Mouse (Mus musculus) frontal cortex, adult 2 months (tissue): ENCODE results near the gene Foxd2. TPM values are rescaled to one million over a fixed set of nuclear protein-coding genes. Genes with fewer than 3 reads are reported as not detected.

Source experiments
- DNase-seq, 2 experiments: peaks; one replicate each; pipeline ENCODE4 v3.0.0; 2022; ENCODE audit warnings: low spot score in 1 of 2; ENCODE audit errors: extremely low spot score in 1 of 2
- polyA plus RNA-seq: library from polyadenylated mRNA; depleted of rRNA; stranded (reverse); fragments of >200 nt; gene quantifications from 2 replicates; pipeline ENCODE4 v1.2.3, GENCODE M21; 2012

The Foxd2 gene
- polyA plus RNA-seq, 1 experiment = 0.32 TPM

DNA sequence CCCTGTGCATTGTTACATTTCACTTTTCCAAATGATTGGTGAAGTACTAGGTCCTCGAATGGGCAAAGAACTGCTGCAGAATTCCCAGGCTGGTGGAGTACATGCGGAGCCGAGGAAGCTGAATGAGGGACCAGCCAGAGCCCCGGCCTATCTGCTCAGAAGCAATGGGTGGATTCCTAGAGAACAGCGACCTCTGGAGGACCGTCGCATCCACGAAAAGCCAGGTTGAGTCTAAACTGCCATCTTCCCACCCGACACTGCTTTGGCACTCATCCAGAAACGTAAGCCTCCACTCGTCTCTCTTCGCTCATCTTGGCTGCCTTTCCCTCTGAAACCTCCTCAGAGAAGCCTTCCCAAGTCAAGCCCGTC is 4.9 kb upstream of the Foxd2 start:
- peak in 1 of 2 experiments; percentile 58 for DNase-seq

DNA sequence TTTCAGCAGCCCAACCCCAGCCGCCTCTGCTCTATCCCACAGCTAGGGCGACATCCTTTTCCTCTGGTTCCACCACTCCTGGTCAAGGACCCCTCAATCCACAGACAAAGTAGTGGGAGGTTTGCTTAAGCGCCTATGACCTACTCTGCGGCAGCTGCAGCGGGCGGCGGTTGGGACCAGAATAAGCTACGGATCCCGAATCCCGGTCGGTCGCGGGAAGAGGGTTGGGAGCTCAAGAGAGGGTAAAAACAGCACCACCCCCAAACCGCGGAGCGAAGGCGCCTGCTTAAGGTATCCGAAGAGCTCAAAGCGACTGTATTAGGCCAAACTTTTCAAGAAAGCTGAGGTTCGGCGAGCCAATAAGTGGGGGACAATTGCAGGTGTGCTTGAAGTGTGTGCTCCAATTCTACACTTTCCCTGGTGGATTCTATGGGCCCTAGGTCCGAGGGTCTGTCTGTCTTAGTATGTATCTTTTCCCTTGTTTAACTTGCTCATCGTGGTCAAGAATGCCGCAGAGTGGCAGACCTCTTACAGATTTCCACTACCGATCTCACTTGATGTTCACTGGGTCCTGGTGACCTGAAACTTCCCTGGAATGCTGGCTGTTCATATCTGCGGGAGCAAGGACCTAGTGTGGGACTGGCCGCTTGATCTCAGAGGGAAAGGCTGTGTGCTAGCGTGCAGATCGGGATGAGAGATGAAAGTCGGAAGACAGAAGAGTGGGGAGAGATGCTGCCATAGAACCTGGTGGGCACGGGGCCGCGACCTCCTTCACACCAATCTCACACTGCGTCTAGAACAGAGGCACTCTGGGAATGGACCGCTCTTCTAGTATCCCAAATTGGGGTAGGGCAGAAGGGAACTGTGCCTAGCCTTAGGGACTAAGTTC is 4.3 kb upstream of the Foxd2 start:
- DNase-seq = no peak

DNA sequence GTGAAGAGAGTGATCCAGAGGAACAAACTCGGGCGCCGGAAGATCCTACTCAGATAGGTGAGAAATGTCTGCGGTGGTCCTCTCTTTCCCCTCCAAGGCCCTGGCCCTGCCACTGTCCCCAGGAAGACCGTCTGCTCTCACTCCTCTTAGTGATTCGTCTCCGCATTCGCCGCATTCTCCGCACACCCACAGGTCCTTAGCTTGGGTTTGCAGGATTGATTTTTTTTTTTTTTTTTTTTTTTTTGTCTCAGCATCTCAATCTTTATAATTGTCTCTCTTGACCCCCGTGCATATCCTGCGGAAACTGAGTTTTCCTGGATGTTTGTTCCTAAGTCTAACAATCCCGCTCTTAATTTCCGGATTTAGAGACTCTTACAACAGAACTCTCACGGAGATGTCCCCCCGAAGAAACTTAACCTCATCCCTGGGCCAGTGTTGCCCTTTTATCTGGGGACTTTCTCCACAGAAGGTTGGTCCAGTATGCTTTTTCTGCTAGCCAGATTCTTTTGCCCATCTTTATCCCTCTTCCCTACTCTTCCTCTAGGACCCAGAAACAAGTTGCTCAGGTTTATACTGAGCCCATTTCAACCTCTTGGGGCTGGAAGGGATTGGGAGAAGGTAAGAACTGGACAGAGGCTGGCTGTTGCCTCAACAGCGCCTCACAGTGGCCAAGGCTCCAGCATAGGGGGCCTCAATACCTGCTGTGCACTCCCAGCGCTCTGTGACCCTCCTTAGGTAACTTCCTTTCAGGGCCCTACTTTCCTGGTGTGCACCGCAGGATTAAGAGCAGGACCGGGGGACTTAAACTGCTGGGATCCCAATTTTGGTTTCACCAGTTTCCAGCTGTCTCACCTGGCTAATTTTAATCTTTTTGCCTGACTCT is 1.2 kb upstream of the Foxd2 start:
- no peak for DNase-seq

DNA sequence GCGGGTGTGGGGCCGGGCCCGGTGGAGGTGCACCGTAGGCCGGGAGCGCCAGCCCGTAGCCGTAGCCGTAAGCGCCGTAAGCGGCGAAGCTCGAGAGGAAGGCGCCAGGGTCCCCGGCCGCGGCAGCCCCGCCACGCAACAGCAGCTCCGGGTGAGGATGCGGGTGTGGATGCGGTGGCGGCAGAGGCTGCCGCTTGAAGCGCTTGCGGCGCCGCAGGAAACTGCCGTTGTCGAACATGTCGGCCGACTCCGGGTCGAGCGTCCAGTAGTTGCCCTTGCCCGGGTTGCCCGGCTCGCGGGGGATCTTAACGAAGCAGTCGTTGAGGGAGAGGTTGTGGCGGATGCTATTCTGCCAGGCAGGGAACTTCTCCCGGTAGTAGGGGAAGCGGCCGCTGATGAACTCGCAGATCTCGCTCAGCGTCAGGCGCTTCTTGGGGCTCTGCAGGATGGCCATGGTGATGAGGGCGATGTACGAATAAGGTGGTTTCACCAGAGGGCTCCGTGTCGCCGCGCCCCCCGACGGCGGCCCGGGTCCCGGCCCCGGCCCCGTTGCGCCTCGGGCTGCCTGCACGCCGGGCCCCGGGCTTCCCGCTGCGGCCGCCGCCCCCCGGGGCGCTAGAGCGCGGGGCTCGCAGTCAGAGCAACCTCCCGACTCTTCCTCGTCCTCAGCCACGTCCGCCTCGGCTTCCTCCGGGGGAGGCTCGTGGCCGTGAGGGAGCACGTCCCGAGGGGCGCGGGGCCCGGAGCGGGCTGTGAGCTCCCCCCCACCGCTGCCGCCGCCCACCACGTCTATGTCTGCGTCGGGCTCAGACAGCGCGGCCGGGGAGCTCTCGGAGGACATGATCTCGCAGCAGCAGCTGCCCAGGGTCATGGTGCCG is 483 bp downstream of the Foxd2 start:
- no peak for DNase-seq

DNA sequence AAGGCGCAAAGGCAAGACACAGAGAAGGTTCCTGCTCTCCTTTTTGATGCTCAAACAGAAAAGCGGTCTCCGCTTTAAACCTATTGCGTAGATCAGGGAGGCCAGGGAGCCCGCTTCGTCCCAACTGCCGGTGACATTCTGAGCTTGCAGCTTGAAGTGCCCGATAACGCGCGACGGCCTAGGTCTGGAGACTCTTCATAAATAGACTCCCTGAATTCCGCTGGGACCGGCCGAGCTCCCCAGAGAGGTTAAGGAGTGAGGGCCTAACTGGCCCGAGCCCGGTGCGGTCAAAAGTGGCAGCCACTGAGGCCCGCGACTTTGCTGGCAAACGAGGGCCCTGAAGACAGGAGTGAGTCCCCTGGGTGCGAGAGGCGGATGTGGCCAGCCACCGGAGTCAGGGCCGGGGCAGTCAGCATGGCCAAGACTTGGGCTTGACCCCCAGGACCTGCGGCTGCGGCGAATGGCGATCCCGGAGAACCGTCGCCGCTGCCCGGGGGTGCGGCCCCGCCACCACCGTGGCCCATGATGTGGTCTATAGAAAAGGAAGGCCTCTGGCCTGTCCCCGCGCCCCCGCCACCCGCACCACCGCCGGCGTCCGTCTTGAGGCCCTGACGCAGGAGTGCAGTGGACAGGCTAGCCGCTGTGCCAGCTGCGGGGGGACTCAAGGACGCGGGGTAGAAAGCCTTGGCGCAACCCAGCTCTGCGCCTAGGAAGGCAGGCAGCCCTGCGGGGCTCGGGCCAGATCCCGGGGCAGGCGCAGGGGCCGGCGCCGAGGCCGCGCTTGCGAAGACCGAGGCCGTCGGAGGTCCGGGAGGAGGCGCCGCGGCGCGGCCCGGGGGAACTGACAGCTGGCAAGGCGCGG is 1.4 kb downstream of the Foxd2 start:
- no peak for DNase-seq

DNA sequence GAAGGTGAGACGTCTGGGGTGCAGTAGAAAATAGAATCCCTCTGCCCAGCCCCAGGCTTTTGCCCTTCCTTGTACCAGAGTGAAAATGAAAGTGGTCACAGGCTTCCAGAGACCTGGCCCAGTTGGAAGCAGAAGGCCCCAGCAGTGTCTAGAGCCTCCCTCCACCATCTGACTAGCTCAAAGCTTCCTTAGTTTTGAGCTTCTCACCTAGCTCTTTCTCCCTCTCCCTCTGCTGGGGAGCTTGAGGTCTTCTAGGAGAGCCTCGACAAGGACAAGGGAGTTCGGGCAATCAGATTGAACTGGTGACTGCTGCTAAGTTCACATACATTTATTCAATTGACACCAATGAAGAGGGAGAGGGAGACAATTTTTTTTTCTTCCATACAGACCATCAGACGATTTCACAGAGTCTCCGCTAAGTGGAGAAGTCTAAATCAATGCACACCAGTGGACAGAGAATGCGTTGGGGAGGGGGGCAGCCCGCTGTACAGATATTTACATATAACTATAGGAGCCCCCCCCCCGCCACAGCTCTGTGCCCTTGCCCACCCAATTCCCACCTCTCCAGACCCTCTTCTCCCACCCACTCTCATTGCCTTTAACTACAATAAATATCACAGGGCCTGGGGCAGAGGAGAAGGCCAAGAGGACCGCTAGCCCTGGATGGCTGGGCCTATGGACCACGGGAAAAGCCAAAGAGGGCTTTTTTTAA is 2.5 kb downstream of the Foxd2 start:
- no peak for DNase-seq

DNA sequence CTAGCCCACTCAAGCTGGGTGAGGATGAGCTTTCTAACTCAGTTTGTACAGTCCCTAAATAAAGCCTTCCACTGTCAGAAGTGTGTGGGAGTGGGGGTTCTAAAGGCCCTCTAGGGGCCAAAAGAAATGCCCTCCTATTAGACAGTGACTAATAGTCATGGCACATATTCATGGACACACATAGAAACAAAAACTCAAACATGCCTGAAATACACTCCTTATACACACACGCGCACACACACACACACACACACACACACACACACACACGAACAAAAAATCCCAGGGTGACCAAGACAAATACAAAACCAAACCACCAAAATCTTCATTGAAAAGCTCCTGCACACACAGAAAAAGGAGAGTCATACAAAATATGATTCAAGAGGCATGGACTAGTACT is 3.2 kb downstream of the Foxd2 start:
- DNase-seq = no peak

DNA sequence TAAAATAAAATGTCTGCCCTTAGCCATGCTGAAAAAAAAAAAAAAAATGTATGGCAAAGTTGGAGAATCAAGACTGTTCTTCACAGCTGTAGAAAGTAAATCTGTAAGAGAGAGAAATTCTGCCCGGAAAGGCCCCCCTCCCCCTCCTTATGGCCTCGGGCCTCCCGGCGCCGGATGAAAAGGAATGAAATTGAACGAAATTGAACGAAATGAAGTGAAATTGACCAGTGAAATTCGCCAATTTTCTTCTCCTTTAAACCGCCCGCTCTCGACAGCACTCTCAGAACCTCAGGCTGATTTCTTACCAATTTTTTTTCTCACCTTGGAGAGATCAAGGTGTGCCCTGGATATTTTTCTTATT is 5.3 kb downstream of the Foxd2 start:
- DNase-seq = no peak

DNA sequence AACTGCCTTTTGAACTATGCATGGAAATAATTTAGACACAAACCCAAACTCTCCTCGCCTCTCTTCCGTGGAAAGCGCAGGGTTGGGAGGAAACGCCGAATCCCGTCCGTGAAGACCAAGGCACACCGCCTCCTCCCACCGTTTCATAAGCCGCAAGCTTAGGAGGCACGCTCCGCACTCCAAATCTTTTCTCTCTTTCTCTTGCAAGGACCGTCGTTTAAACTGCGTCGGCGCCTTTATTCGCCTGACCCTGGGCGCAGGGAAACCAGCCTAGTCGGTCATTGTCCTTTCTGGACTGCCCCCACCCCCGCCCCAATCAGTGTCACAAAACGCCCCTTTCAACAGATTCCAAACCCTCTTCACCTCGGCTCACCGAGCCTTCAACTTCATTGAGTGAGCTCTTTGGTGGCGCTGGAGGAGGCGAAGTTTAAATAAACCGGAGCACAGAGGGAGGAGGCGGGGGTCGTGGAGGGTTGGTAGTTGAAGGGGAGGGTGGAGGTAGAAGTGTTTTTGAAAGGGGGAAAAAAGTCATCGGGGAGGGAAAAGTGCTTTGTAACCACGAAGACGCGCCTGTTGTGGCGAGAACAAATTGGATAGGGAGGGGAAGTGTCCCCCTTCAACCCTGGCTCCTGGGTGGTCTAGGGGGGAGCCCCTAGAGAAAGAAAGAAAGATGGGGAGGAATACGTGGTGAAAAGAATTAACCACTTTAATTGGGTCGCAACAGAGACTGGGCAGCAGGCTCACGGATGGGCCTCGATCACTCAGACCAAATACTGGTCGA is 5.8 kb downstream of the Foxd2 start:
- DNase-seq = no peak

DNA sequence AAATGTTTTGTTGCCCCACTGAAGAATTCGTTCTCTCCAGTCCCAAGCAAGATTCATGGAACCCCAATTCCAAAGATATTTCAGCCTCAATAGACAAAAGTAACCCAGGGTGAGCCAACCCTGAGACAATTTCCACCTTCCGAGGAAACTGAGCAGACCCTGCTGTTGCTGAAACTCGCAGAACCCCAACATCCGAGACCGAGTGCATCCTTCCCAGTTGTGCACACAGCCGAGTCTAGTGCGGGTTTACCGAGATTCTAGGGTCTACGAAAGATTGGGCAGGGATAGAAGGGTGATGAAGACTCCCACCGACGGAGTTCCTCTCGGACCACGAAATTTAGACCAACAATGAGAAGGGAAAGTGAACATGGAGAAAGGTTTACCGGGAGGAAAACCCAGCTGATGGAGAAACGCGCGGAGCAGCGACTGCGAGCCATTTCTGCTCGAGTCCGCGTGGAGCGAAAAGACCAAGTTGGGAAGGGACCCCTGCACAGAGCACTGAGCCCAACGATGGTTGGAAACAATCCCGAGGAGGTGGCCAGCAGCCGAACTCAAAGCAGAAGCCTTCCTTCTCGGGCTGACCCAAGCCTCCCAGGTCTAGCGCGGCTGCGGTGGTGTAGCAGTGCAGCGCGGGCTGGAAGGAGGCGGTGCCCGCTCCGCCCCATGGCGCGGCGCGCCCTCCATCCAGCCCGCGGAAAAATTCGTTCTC is 6.9 kb downstream of the Foxd2 start:
- DNase-seq = no peak

DNA sequence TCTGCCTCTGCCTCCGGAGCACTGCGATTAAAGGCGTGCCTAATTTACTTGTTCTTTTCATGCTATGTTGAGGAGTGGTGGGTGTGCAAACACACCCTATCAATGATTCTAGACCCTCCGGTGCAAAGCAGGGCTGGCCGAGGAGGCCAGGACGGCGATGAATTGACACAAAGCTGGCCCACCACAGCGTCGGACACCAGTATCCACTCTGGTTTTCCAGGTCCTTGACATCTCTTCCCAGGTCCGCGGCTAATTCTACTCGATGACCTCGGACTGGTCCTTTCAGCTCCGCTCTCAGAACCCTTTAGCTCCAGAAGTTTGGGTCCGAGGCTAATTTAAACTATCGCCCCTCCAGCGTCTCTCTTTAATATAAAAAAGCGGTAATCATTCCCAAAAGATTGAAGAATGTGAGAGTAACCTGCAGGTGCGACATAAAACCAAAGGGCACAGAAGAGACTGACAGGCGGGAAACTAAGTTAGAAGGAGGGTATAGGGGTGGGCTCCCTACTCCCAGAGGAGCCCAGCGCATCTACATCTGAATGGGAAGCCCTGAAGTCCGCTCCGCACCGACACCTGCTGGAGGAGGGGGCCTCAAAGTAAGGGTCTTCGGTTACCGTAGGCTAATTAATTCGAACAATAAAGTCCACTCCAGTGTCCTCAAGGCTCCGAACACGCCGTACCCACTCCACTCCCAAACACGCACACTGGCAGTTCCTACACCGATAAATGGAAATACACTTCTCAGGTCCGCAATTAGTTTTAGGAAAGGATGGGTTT is 7.6 kb downstream of the Foxd2 start:
- no peak for DNase-seq

DNA sequence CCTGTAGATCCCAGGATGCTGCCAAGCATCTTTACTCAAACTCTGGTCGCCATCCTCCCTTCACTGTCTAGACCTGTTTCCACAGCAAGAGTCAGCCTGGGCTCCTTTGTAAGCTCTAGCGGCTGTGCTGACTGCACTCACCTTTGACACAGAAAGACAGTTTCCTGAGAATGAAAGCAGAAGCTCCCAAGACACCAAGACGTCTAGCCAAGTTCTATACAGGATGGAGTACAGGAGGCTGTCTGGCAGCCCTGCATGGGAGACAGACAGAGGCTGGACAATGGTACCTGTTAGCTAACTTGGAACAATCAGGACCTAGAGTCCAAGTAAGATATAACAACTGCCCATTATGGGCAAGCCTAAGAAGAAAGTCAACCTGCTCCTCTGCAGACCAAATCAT is 8.8 kb downstream of the Foxd2 start:
- no peak for DNase-seq

DNA sequence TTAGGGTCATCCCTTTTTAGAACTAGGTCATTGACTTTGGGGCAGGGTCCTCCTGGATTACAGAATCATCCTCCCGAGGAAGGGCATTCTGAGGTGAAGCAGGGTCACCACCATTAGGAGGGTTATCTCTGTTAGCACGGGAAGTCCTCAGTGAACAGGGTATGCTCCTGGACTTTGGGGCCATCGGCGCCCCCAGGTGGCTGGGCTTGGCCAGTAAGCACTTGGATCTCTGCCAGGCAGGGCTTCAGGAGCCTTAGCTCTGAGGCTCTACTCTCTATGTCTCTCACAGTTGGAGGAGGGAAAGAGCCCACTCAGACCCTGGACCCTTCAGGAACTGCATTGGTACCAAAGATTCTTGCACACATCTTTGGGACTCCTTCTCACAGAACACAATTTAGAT is 10.8 kb downstream of the Foxd2 start:
- no peak for DNase-seq

DNA sequence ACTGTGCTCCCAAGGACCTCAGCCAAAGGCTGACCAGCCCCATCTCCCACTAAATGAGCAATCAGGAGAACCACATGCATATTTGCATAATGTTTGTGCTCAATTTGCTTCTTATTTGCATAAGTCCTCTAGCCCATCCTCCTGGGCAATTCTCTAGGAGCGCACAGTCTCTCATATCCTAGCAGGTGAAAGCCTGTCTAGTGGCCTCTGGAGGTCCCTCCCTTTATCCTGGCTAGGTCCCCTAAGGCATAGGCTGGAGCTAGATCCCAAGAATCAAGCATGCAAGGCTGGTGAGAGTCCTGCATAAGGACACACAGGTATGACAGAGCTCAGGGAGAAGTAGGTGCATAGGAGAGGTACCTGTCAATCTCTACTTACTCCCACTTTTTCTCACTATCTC is 26.4 kb downstream of the Foxd2 start:
- no peak for DNase-seq

DNA sequence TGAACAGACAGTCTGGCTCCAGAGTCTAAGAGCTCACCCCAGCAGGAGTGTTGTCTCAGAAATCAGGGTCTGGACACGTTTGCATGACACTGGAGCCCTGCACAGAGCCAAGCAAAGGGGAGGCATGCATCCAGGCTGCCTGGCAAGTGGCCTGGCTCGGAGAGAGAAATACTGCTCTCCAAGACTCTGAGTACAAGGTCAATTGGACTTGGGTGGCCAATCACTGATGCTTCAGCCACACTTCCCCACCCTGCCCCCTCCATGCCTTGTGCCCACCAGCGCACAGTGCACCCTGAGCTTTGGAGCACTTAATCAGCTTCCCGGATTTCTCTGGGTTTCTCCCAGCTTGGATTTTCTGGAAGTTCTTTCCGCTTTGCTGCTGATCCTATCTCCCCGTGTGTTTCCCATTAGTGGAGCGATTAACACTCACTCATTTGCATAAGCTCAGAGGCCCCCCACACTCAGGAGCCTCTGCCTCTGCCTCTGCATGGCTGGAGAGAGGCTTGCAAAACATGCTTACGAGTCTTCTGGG is 32.2 kb downstream of the Foxd2 start:
- DNase-seq = no peak

DNA sequence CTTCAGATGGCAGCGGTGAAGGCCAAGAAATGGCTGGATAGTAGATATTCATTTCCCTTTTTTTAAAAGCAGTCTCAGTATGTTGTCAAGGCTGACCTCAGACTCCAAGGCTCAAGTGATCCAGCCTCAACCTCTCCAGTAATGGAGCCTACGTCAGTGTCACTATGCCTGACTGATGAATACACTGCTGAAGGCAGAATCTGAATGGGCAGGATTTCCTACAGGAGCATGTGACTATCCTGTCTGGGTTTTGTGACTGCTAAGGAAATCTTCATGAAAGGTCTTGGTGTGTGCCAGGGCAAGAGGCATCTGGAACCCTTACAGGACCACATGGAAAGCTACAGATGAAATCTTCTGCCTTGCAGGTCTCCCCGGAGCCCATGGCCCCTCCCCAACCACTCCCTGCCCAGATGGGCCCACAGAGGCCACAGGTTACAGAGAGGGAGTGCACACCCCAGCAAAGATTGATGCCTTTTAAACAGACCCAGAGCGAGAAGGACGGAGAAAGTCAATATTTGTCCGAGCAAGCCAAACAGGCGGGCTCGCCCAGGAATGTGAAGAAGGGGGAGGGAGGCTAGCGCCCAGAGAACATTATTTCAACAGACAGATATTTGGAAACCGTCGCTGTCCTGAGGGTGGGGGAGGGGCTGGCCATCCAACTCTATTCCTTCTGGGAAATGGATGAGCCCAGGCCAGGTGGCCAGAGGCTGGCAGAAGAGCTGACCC is 38.7 kb downstream of the Foxd2 start:
- no peak for DNase-seq
